Mouse (Mus musculus): ENCODE results near the gene Sgf29. TPM values are rescaled to one million over a fixed set of nuclear protein-coding genes. Genes with fewer than 3 reads are reported as not detected.

Gene Sgf29
- 43.4 and 43.9 TPM in 2 replicates for polyA plus RNA-seq (2015; fragmentation: Nextera tagmentation; extraction: Ambion mirVana)

GRCm38 (mm10) chr7:126649231-126650051 lies at the start of gene Sgf29:
Gene Sgf29 (plus strand): TSS chr7:126649309.
- H3K4me3 ChIP-seq: peak within 1 kb of the TSS; percentile 74
- peak within 1 kb of the TSS; percentile 98 for H3K27ac ChIP-seq
- ATAC-seq (ENCODE audit: insufficient number of reproducible peaks, low FRiP score, low TSS enrichment, low read depth): peak; percentile 97
- 1% methylated on average over 57 of the region's 57 CpGs for WGBS
- H3K9me3 ChIP-seq: no peaks in the 10 kb centered on the region
- peak within 1 kb of the TSS; percentile 77 for H3K4me2 ChIP-seq
- peaks cover 8% of the 10 kb centered on the region for H3K4me1 ChIP-seq
- no peaks in the 10 kb centered on the region for H3K36me3 ChIP-seq
- H3K27me3 ChIP-seq: no peaks in the 10 kb centered on the region
- peak within 1 kb of the TSS; percentile 66 for H3K9ac ChIP-seq

- Histone ChIP-seq H3K27ac (no peak overlapping the region), H3K4me1 (no peaks in the 10 kb centered on the region), H3K27me3 (no peaks in the 10 kb centered on the region), H3K4me3 (no peak overlapping the region), H3K9me3 (no peaks in the 10 kb centered on the region), H3K36me3 (no peaks in the 10 kb centered on the region), H3K9ac (no peak overlapping the region), H3K4me2 (no peak overlapping the region)
- ATAC-seq (ENCODE audit: insufficient number of reproducible peaks, low FRiP score, low TSS enrichment, low read depth): no peak
- whole genome bisulfite sequencing: 53% methylated on average over 4 of the region's 5 CpGs
Observed at GRCm38 (mm10) chr7:126601896-126602295, 47.2 kb upstream of the Sgf29 start.

GRCm38 (mm10) chr7:126602650-126603049 lies 46.5 kb upstream of the Sgf29 start:
- no peak overlapping the region for H3K9ac ChIP-seq
- H3K27me3 ChIP-seq: no peaks in the 10 kb centered on the region
- no peaks in the 10 kb centered on the region for H3K36me3 ChIP-seq
- no peak overlapping the region for H3K4me3 ChIP-seq
- no peak for ATAC-seq (ENCODE audit: insufficient number of reproducible peaks, low FRiP score, low TSS enrichment, low read depth)
- no peak overlapping the region for H3K27ac ChIP-seq
- H3K9me3 ChIP-seq: no peaks in the 10 kb centered on the region
- H3K4me2 ChIP-seq: no peak overlapping the region
- 78% methylated on average over 3 of the region's 3 CpGs for WGBS
- no peaks in the 10 kb centered on the region for H3K4me1 ChIP-seq

GRCm38 (mm10) chr7:126606611-126607010 lies 42.5 kb upstream of the Sgf29 start:
- 56% methylated on average over 5 of the region's 5 CpGs for WGBS
- no peaks in the 10 kb centered on the region for H3K36me3 ChIP-seq

GRCm38 (mm10) chr7:126607064-126607463 lies 42.0 kb upstream of the Sgf29 start:
- Histone ChIP-seq H3K4me1 (no peaks in the 10 kb centered on the region), H3K4me2 (no peak overlapping the region), H3K9ac (no peak overlapping the region), H3K27me3 (no peaks in the 10 kb centered on the region), H3K4me3 (no peak overlapping the region), H3K36me3 (no peaks in the 10 kb centered on the region), H3K27ac (no peak overlapping the region), H3K9me3 (no peaks in the 10 kb centered on the region)
- ATAC-seq (ENCODE audit: insufficient number of reproducible peaks, low FRiP score, low TSS enrichment, low read depth): no peak
- 61% methylated on average over 3 of the region's 3 CpGs for WGBS

More at GRCm38 (mm10) chr7:126606611-126607010, 42.5 kb upstream of the Sgf29 start:
- Histone ChIP-seq H3K27me3 (no peaks in the 10 kb centered on the region), H3K9ac (no peak overlapping the region), H3K4me3 (no peak overlapping the region), H3K4me2 (no peak overlapping the region), H3K4me1 (no peaks in the 10 kb centered on the region), H3K27ac (no peak overlapping the region), H3K9me3 (no peaks in the 10 kb centered on the region)
- ATAC-seq (ENCODE audit: insufficient number of reproducible peaks, low FRiP score, low TSS enrichment, low read depth): no peak

GRCm38 (mm10) chr7:126607796-126608195 lies 41.3 kb upstream of the Sgf29 start:
- ATAC-seq (ENCODE audit: insufficient number of reproducible peaks, low FRiP score, low TSS enrichment, low read depth): no peak
- 77% methylated on average over 5 of the region's 5 CpGs for WGBS
- H3K4me1 ChIP-seq: no peaks in the 10 kb centered on the region

GRCm38 (mm10) chr7:126612736-126613135 lies 36.4 kb upstream of the Sgf29 start:
- no peaks in the 10 kb centered on the region for H3K36me3 ChIP-seq
- no peaks in the 10 kb centered on the region for H3K27me3 ChIP-seq
- H3K9ac ChIP-seq: no peak overlapping the region
- no peak overlapping the region for H3K27ac ChIP-seq
- 67% methylated on average over 3 of the region's 3 CpGs for WGBS
- H3K4me1 ChIP-seq: no peaks in the 10 kb centered on the region
- H3K9me3 ChIP-seq: no peaks in the 10 kb centered on the region
- ATAC-seq (ENCODE audit: insufficient number of reproducible peaks, low FRiP score, low TSS enrichment, low read depth): no peak
- no peak overlapping the region for H3K4me2 ChIP-seq
- no peak overlapping the region for H3K4me3 ChIP-seq

More at GRCm38 (mm10) chr7:126607796-126608195, 41.3 kb upstream of the Sgf29 start:
- Histone ChIP-seq H3K4me3 (no peak overlapping the region), H3K27ac (no peak overlapping the region), H3K9me3 (no peaks in the 10 kb centered on the region), H3K27me3 (no peaks in the 10 kb centered on the region), H3K36me3 (no peaks in the 10 kb centered on the region), H3K9ac (no peak overlapping the region), H3K4me2 (no peak overlapping the region)

- Histone ChIP-seq H3K4me3 (no peak overlapping the region), H3K36me3 (no peaks in the 10 kb centered on the region), H3K4me1 (peaks cover 3% of the 10 kb centered on the region; the same call in 1 of the 2 replicates), H3K9me3 (no peaks in the 10 kb centered on the region), H3K4me2 (no peak overlapping the region), H3K27me3 (no peaks in the 10 kb centered on the region), H3K9ac (no peak overlapping the region), H3K27ac (no peak overlapping the region)
- 66% methylated on average over 3 of the region's 3 CpGs for WGBS
- ATAC-seq (ENCODE audit: insufficient number of reproducible peaks, low FRiP score, low TSS enrichment, low read depth): no peak
Observed at GRCm38 (mm10) chr7:126616707-126617106, 32.4 kb upstream of the Sgf29 start.

- no peaks in the 10 kb centered on the region for H3K9me3 ChIP-seq
- 66% methylated on average over 10 of the region's 10 CpGs for WGBS
- ATAC-seq (ENCODE audit: insufficient number of reproducible peaks, low FRiP score, low TSS enrichment, low read depth): no peak
- no peaks in the 10 kb centered on the region for H3K36me3 ChIP-seq
- peaks cover 8% of the 10 kb centered on the region; the same call in 1 of the 2 replicates for H3K4me1 ChIP-seq
- no peak overlapping the region for H3K9ac ChIP-seq
- no peak overlapping the region for H3K4me3 ChIP-seq
- H3K27me3 ChIP-seq: no peaks in the 10 kb centered on the region
- no peak overlapping the region for H3K4me2 ChIP-seq
- no peak overlapping the region for H3K27ac ChIP-seq
Observed at GRCm38 (mm10) chr7:126619559-126620275, 29.4 kb upstream of the Sgf29 start.

- H3K4me1 ChIP-seq: peaks cover 22% of the 10 kb centered on the region
- H3K27me3 ChIP-seq: no peaks in the 10 kb centered on the region
- no peak for ATAC-seq (ENCODE audit: insufficient number of reproducible peaks, low FRiP score, low TSS enrichment, low read depth)
- no peak overlapping the region for H3K27ac ChIP-seq
- 59% methylated on average over 9 of the region's 9 CpGs for WGBS
- H3K4me2 ChIP-seq: no peak overlapping the region
- no peaks in the 10 kb centered on the region for H3K9me3 ChIP-seq
- no peak overlapping the region for H3K9ac ChIP-seq
- H3K36me3 ChIP-seq: no peaks in the 10 kb centered on the region
- H3K4me3 ChIP-seq: no peak overlapping the region
Observed at GRCm38 (mm10) chr7:126621452-126622359, 27.4 kb upstream of the Sgf29 start.

- Histone ChIP-seq H3K9me3 (no peaks in the 10 kb centered on the region), H3K4me3 (no peak overlapping the region), H3K27ac (no peak overlapping the region), H3K4me2 (no peak overlapping the region), H3K9ac (no peak overlapping the region), H3K27me3 (no peaks in the 10 kb centered on the region), H3K4me1 (peaks cover 25% of the 10 kb centered on the region), H3K36me3 (no peaks in the 10 kb centered on the region)
- no peak for ATAC-seq (ENCODE audit: insufficient number of reproducible peaks, low FRiP score, low TSS enrichment, low read depth)
- WGBS: 79% methylated on average over 1 of the region's 1 CpGs
Observed at GRCm38 (mm10) chr7:126623381-126623780, 25.7 kb upstream of the Sgf29 start.

Data from limb, embryonic 15.5 days (tissue).